Mouse (Mus musculus) forebrain, embryonic 14.5 days (tissue): ENCODE data around the gene Mmp27. TPM values are rescaled to one million over a fixed set of nuclear protein-coding genes. Genes with fewer than 3 reads are reported as not detected.

Experiments used
- ATAC-seq: fragments of 200-750 bp; cut with Nextera tagmentation; 2 replicates; pipeline ENCODE4 v1.8.0; 2017; ENCODE audit warnings: mild to moderate bottlenecking, moderate library complexity
- DNase-seq: peaks from one replicate; pipeline ENCODE4 v3.0.0-alpha.2; 2015; ENCODE audit warnings: low spot score
- H3K27ac ChIP-seq: fragments of 300-500 bp; sonication (generic); 2 replicates; pipeline ENCODE4 v1.5.1; 2014; ENCODE audit warnings: low read depth, mild to moderate bottlenecking, control low read depth, low read length, moderate library complexity
- H3K27me3 ChIP-seq: fragments of 300-500 bp; sonication (generic); replicated peaks from 2 replicates; pipeline ENCODE4 v1.6.1; 2014; ENCODE audit warnings: low read length, control low read depth, mixed read lengths; ENCODE audit not compliant: control insufficient read depth, insufficient read depth
- H3K36me3 ChIP-seq: fragments of 300-500 bp; sonication (generic); 2 replicates; pipeline ENCODE4 v1.6.1; 2014; ENCODE audit warnings: low read length, control low read depth; ENCODE audit not compliant: control insufficient read depth, insufficient read depth
- H3K4me1 ChIP-seq: fragments of 300-500 bp; sonication (generic); 2 replicates; pipeline ENCODE4 v1.6.1; 2014; ENCODE audit warnings: antibody characterized with exemption, low read length, control low read depth; ENCODE audit not compliant: control insufficient read depth, insufficient read depth
- H3K4me2 ChIP-seq: fragments of 300-500 bp; sonication (generic); 2 replicates; pipeline ENCODE4 v1.6.1; 2014; ENCODE audit warnings: mild to moderate bottlenecking, control low read depth, low read length
- H3K4me3 ChIP-seq: fragments of 300-500 bp; sonication (generic); 2 replicates; pipeline ENCODE4 v1.5.1; 2014; ENCODE audit warnings: low read depth, low read length, control low read depth
- H3K9ac ChIP-seq: fragments of 300-500 bp; sonication (generic); 2 replicates; pipeline ENCODE4 v1.6.1; 2014; ENCODE audit warnings: mild to moderate bottlenecking, low read length, control low read depth, moderate library complexity
- H3K9me3 ChIP-seq: fragments of 300-500 bp; sonication (generic); replicated peaks from 2 replicates; pipeline ENCODE4 v1.6.1; 2016; ENCODE audit warnings: low read length, control low read depth, mixed read lengths; ENCODE audit not compliant: control insufficient read depth
- WGBS: fragments of 180-500 bp; shearing (Covaris S2); extraction: QIAGEN DNeasy Blood & Tissue Kit; methylation state at CpG from one replicate; pipeline ENCODE4 v1.1.7; 2014; 5-methylcytosine and 5-hydroxymethylcytosine counted together
- polyA plus RNA-seq: library from polyadenylated mRNA; unstranded; fragments of >200 nt; fragmentation: Nextera tagmentation; extraction: Ambion mirVana; gene quantifications from 2 replicates; pipeline ENCODE4 v1.2.1, GENCODE M21; 2014

Mmp27 gene
- polyA plus RNA-seq, 1 experiment from 2014 or later = not detected

DNA sequence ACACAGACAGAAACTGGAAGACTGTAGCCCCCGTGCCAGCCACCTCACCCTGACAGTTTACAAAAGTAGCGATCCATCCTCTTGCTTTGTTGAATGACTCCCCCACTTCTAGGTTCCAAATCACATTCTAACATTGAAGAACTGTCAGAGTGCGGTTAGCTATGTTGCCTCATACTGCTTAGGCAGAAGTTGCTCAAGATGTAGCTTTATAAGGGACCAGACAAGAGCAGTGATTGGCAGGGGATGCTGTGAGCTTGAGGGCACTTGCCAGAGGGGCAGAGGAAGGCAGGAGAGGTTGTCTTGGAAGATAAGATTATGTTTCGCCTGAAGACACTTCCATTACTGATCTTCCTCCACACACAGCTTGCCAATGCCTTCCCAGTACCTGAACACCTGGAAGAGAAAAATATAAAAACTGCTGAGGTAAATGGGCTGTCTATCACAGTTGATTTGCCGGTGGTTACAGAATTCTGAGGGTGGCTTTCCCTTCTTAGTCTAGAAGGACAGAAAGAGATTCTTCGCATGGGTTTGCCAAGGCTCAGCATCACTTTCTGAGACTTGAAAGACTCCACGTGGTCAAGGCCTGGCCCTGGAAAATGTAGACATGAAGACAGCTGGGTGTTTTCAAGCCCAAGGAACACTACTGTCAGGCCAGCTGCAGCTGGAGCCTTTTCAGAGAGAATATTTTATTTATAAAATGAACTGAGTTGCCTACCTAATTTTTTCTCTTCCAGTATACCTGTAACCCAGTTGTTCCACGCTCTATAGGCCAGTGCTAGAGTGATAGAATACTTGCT, 12.8 kb upstream of the Mmp27 start, which contains the start of gene Mmp8:
TSS of gene Mmp8 (plus strand) at position 236 of the 797 bp plus-strand sequence.
- Histone ChIP-seq H3K27ac (no peak within 1 kb of the TSS), H3K4me3 (no peak within 1 kb of the TSS), H3K4me1 (no peaks in the 10 kb centered on the region), H3K36me3 (no peaks in the 10 kb centered on the region), H3K27me3 (no peaks in the 10 kb centered on the region), H3K9me3 (no peaks in the 10 kb centered on the region), H3K9ac (no peak within 1 kb of the TSS), H3K4me2 (no peak within 1 kb of the TSS)
- WGBS = 87% methylated on average over 8 of the region's 8 CpGs
- ATAC-seq (no peak), DNase-seq (no peak)

- Histone ChIP-seq H3K4me3 (no peak overlapping the region), H3K27ac (no peak overlapping the region), H3K36me3 (no peaks in the 10 kb centered on the region), H3K9me3 (no peaks in the 10 kb centered on the region), H3K4me2 (no peak overlapping the region), H3K9ac (no peak overlapping the region), H3K4me1 (no peaks in the 10 kb centered on the region), H3K27me3 (no peaks in the 10 kb centered on the region)
- DNase-seq (no peak), ATAC-seq (no peak)
- WGBS = 71% methylated on average over 4 of the region's 4 CpGs
These were observed 11.2 kb upstream of the Mmp27 start for GRCm38 (mm10) chr9:7560026-7560425.

- no peaks in the 10 kb centered on the region for H3K36me3 ChIP-seq
- H3K9me3 ChIP-seq = no peaks in the 10 kb centered on the region
- DNase-seq (no peak), ATAC-seq (no peak)
- H3K4me2 ChIP-seq = no peak overlapping the region
- WGBS = 78% methylated on average over 7 of the region's 7 CpGs
- H3K4me1 ChIP-seq = no peaks in the 10 kb centered on the region
- no peak overlapping the region for H3K27ac ChIP-seq
- no peak overlapping the region for H3K4me3 ChIP-seq
- no peaks in the 10 kb centered on the region for H3K27me3 ChIP-seq
- H3K9ac ChIP-seq = no peak overlapping the region
These were observed 3.8 kb upstream of the Mmp27 start for GRCm38 (mm10) chr9:7567376-7567775.

- Histone ChIP-seq H3K9ac (no peak overlapping the region), H3K4me3 (no peak overlapping the region), H3K4me2 (no peak overlapping the region), H3K27me3 (no peaks in the 10 kb centered on the region), H3K36me3 (no peaks in the 10 kb centered on the region), H3K27ac (no peak overlapping the region), H3K9me3 (no peaks in the 10 kb centered on the region), H3K4me1 (no peaks in the 10 kb centered on the region)
- no peak for ATAC-seq
- no peak for DNase-seq
- WGBS = 84% methylated on average over 2 of the region's 2 CpGs
These were observed 3.3 kb upstream of the Mmp27 start for GRCm38 (mm10) chr9:7567923-7568322.

GRCm38 (mm10) chr9:7570485-7570884, 711 bp upstream of the Mmp27 start:
- Histone ChIP-seq H3K4me1 (no peaks in the 10 kb centered on the region), H3K9ac (no peak overlapping the region), H3K4me3 (no peak overlapping the region), H3K9me3 (no peaks in the 10 kb centered on the region), H3K27ac (no peak overlapping the region), H3K27me3 (no peaks in the 10 kb centered on the region), H3K4me2 (no peak overlapping the region), H3K36me3 (no peaks in the 10 kb centered on the region)
- no peak for DNase-seq
- ATAC-seq = no peak
- WGBS = 96% methylated on average over 1 of the region's 1 CpGs

- no peak overlapping the region for H3K27ac ChIP-seq
- no peaks in the 10 kb centered on the region for H3K27me3 ChIP-seq
- ATAC-seq (no peak), DNase-seq (no peak)
- no peak overlapping the region for H3K4me2 ChIP-seq
- no peak overlapping the region for H3K9ac ChIP-seq
- H3K9me3 ChIP-seq = no peaks in the 10 kb centered on the region
- WGBS = 88% methylated on average over 7 of the region's 7 CpGs
- H3K36me3 ChIP-seq = no peaks in the 10 kb centered on the region
- H3K4me1 ChIP-seq = no peaks in the 10 kb centered on the region
- no peak overlapping the region for H3K4me3 ChIP-seq
These were observed 992 bp downstream of the Mmp27 start for GRCm38 (mm10) chr9:7572188-7572587.

GRCm38 (mm10) chr9:7572663-7573308, 1.6 kb downstream of the Mmp27 start:
- no peaks in the 10 kb centered on the region for H3K9me3 ChIP-seq
- H3K4me2 ChIP-seq = no peak overlapping the region
- no peak overlapping the region for H3K4me3 ChIP-seq
- no peak for DNase-seq
- H3K27ac ChIP-seq = no peak overlapping the region
- WGBS = 78% methylated on average over 2 of the region's 2 CpGs
- H3K36me3 ChIP-seq = no peaks in the 10 kb centered on the region
- no peaks in the 10 kb centered on the region for H3K4me1 ChIP-seq
- no peak for ATAC-seq
- H3K27me3 ChIP-seq = no peaks in the 10 kb centered on the region
- no peak overlapping the region for H3K9ac ChIP-seq

GRCm38 (mm10) chr9:7575526-7575925, 4.3 kb downstream of the Mmp27 start:
- Histone ChIP-seq H3K36me3 (no peaks in the 10 kb centered on the region), H3K27ac (no peak overlapping the region), H3K4me1 (no peaks in the 10 kb centered on the region), H3K4me3 (no peak overlapping the region), H3K27me3 (no peaks in the 10 kb centered on the region), H3K4me2 (no peak overlapping the region), H3K9ac (no peak overlapping the region), H3K9me3 (no peaks in the 10 kb centered on the region)
- DNase-seq (no peak), ATAC-seq (no peak)
- 83% methylated on average over 3 of the region's 3 CpGs for WGBS

- WGBS = 93% methylated on average over 2 of the region's 2 CpGs
- no peak overlapping the region for H3K27ac ChIP-seq
- no peaks in the 10 kb centered on the region for H3K4me1 ChIP-seq
- H3K4me3 ChIP-seq = no peak overlapping the region
- H3K9me3 ChIP-seq = no peaks in the 10 kb centered on the region
- H3K4me2 ChIP-seq = no peak overlapping the region
- no peak for ATAC-seq
- no peaks in the 10 kb centered on the region for H3K36me3 ChIP-seq
- no peaks in the 10 kb centered on the region for H3K27me3 ChIP-seq
- DNase-seq = no peak
- no peak overlapping the region for H3K9ac ChIP-seq
These were observed 6.2 kb downstream of the Mmp27 start for GRCm38 (mm10) chr9:7577371-7577770.
